Mouse (Mus musculus) myocyte (in vitro differentiated cells): Measurements from ENCODE around the gene Dirc2.

ENCODE experiments used
- MAX ChIP-seq: IDR thresholded peaks from one replicate; pipeline ENCODE4 v1.6.1; 2011; ENCODE audit warnings: low read depth, mild to moderate bottlenecking, control low read depth
- MYOD1 ChIP-seq, 3 experiments: IDR thresholded peaks; one replicate each; pipeline ENCODE4 v1.6.1; 2011; ENCODE audit warnings: control low read depth in 2 of 3, low read depth in 2 of 3, mild to moderate bottlenecking in 2 of 3, moderate library complexity in 1 of 3; ENCODE audit not compliant: insufficient read length in 2 of 3, control insufficient read depth in 1 of 3
- MYOG ChIP-seq, 3 experiments: IDR thresholded peaks; one replicate each; pipeline ENCODE4 v1.6.1; 2011; ENCODE audit warnings: control low read depth in 2 of 3, low read depth in 2 of 3, mild to moderate bottlenecking in 2 of 3; ENCODE audit not compliant: insufficient read length in 2 of 3, control insufficient read depth in 1 of 3, insufficient read depth in 1 of 3
- POLR2A ChIP-seq: IDR thresholded peaks from one replicate; pipeline ENCODE4 v1.6.1; 2011; ENCODE audit warnings: low read depth, mild to moderate bottlenecking, control low read depth, moderate library complexity; ENCODE audit not compliant: insufficient read length
- POLR2AphosphoS2 ChIP-seq: IDR thresholded peaks from one replicate; pipeline ENCODE4 v1.6.1; 2011; ENCODE audit warnings: low read depth, control low read depth; ENCODE audit not compliant: insufficient read length
- REST ChIP-seq: IDR thresholded peaks from one replicate; pipeline ENCODE4 v1.6.1; 2011; ENCODE audit warnings: mild to moderate bottlenecking, control low read depth, moderate library complexity; ENCODE audit not compliant: insufficient read depth, insufficient read length
- TCF12 ChIP-seq: IDR thresholded peaks from one replicate; pipeline ENCODE4 v1.6.1; 2011; ENCODE audit warnings: mild to moderate bottlenecking, control low read depth; ENCODE audit not compliant: poor library complexity, insufficient read depth, severe bottlenecking
- USF1 ChIP-seq: IDR thresholded peaks from one replicate; pipeline ENCODE4 v1.6.1; 2011; ENCODE audit warnings: low read depth, mild to moderate bottlenecking, control low read depth, moderate library complexity

- TF ChIP-seq MAX (no peak), TCF12 (no peak), REST (no peak), POLR2AphosphoS2 (no peak), MYOD1 (IDR thresholded peaks at IDR 0.05; ENCODE audit: control insufficient read depth in 1 of 3, insufficient read length in 2 of 3, low read depth in 2 of 3) (no peak), USF1 (no peak), POLR2A (no peak), MYOG (IDR thresholded peaks at IDR 0.05; ENCODE audit: control insufficient read depth in 1 of 3, insufficient read depth in 1 of 3, insufficient read length in 2 of 3, low read depth in 2 of 3) (no peak)
Observed at GRCm38 (mm10) chr16:35664847-35665246, 104.3 kb downstream of the Dirc2 start.
